Mouse (Mus musculus) retina, adult 2 months (tissue): ENCODE results near the gene Eif5a.
"Not testable (repeated sequence)": the region's sequence is repeated elsewhere in the genome, so short reads cannot be mapped to it uniquely, and the experiment has no call there.

Experiments used
- DNase-seq: peaks from one replicate; pipeline ENCODE4 v3.0.0-alpha.2; 2012; ENCODE audit warnings: low read depth, low spot score

Gene Eif5a

DNA sequence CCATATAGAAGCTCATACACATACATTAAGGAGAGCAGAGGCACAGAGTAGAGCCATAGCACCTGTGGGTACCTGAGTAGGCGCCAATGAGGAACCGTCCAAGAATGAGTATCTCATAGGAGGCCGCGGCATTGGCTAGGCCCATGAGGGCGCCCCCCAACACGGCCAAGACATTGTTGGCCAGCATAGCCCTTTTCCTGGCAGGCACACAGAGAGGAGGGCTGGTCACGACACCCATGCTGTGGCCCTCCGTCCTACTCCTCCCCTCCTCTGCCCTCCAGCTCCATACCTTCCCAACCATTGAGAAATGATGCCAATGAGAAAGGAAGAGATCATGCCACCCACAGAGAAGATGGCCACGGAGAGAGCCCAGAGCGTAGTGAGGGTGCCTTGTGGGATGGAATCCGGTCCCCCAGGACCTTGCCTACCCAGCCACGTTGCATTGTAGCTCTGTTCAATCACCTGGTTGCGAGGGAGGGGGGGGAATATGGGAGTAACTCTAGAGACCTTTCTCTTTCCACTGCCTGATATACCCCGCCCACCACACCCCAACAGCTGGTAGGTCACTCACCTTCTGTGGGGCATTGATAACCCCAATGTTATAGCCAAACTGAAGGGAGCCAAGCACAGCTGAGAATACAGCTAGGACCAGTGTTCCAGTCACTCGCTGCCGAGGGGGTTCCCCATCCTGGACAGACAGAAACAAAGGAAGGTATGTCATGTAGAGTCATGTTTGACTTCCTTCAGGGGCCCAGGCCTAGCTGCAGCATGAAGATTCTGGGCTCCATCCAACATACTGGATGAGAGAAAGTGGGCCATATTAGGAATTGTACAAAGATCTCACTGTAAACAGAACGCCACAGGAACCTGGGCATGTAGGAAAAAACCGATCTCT, 24.5 kb upstream of the Eif5a start:
- no peak for DNase-seq

DNA sequence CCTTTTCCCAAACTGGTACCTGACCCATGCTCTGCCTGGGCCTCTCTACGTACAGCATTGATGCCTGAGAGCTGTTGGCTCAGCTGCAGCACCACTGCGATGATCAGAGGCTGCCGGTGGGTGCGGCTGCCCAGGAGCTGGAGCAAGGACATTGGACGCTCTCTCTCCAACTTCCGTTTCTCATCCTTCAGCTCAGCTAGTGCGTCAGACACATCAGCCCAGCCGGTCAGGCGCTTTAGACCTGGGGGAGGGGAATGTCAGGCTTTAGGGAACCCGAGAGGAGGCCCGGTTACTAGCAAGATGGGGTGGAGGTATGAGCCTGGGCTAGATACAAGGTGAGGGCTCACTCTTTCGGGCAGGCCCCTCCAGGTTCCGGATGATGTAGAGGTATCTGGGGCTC, 23.5 kb upstream of the Eif5a start:
- DNase-seq: no peak

DNA sequence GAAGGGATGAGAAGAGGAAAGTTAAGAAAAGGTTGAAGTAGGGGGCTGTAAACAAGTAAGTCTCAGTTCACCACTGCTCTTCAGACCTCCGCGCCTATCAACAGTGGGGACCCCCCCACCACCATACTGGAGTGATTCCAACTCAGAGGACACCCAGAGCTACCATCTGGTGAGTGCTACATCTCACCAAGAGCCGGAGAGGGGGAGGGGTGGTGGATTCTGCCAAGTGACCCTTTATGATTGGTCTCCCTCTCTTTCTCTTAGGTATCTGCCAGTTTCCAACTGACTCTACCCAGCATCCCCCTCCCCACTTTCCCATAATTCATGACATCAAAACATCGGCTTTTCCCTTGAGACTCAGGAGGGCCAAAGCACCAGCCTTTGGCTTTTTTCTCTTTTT, 19.2 kb upstream of the Eif5a start:
- no peak for DNase-seq

DNA sequence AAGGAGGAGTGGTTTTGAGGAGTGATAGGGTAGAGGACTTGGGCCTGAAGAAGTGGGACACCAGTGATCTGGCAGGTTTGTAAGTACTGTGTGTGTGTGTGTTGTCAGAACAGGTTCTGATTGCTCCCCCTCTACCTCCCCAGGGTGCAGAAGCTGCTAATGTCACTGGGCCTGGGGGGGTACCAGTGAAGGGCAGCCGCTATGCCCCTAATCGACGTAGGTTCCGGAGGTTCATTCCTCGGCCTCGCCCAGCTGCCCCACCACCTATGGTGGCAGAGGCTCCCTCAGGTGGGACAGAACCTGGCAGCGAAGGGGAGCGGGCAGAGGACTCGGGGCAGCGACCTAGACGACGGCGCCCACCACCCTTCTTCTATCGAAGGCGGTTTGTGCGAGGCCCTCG, 18.0 kb upstream of the Eif5a start:
- DNase-seq: no peak

DNA sequence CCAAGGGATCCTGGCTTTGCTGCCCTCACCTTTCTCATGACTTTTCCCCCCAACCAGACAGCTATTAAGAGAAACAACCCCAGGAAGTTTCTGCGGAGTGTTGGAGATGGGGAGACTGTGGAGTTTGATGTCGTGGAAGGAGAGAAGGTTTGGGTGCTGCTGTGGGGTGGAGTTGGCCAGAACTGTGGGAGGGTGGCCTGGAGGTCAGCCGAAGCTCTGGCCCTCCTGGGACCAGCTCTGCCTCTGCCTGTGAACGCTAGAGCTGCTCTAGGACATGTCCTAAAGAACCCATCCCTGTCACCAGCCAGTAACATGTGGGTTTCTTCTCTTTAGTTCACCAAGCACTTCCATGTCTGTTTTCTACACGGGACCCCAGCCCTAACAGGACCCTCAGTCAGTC, 17.4 kb upstream of the Eif5a start:
- DNase-seq: no peak

DNA sequence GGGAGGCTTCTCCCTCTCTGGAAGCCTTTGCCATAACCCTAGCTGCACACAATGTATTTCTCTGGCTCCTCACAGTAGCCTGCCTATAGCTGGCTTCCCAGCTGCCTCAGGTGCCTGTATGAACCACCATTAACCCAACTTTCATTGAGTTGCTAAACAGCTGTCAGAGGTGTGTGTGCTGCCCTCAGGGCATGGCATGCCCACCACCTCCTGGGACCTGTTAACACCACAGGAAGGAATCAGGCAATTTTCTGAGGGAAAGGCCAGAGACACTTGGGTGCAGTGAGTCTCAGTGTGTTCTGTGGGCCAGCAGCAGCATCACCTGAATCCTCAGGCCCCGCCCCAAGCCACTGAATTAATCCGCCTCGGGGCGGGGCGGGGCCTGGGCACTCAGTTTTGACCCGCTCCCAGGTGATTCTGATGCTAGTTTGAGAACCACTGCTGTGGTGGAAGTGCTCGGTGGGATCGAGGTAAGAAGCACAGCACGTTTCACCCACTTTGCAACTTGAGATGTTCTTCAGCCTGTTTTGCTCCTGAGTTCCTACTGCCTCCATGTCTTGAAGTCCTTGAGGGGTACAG, 16.7 kb upstream of the Eif5a start:
- no peak for DNase-seq

DNA sequence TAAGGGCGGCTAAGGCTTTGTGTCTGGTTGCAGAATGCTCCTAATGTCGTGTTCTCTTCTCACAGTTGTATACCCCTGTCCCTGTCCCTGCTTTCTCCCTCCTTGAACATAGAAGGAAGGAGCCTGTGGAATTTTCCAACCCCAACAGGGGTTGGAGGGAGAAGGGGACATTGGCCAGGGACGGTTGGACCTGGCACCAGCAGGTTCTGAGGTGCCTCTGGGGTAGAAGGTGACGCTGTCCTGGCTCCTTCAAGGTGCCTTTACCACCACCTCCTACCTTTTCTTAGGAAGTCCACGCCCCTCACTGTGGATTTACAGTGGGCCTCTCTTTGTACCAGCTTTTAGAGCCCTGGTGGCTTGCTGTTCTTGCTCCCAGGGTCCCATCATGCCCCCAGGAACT, 16.1 kb upstream of the Eif5a start:
- no peak for DNase-seq

DNA sequence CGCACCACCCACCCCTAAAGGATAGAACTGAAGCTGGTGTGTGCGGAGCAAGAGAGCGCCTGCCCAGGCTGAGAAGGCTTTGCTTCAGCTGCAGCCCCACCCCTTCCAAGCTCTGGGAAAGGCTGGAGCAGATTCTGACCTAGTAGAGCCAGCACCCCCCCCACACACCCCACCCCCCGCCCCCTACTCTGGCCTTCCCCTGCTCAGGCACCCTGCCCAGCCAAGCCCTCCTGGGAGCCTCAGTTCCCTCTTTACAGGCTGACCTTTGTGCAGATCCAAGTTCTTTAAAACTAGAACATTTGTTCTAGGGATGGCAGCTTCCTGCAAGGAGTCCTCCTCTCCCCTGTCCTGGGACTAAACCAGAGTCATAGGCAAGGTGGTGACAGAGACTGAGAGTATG, 15.6 kb upstream of the Eif5a start:
- no peak for DNase-seq

DNA sequence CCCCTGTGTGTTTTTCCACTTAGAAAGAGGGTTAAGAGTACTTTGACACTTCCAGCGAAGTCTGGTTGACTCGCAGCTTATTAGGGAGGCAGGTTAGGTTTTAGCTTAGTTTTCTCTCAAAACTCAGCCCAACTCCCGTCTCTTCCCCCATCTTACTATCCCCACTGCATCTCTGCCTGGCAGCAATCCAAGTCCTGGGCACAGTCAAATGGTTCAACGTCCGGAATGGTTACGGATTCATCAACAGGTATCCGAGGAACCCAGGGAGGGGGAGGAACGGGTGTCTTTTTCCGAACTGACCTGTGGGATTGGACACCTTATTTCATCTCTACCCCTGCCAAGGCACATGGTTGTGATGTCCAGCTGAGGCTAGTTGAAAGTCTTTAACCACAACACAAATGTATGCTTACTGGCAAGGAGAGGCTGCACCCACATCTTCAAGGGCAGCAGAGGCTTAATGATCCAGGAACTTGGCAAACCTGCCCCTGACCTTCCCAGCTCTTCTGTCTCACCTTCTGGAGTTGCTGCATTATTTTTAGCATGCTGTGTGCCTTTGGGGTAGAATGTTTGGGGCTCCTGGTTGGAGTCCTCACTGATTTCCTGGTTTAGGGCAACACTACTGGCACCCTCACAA, 15.1 kb upstream of the Eif5a start:
- DNase-seq: no peak

DNA sequence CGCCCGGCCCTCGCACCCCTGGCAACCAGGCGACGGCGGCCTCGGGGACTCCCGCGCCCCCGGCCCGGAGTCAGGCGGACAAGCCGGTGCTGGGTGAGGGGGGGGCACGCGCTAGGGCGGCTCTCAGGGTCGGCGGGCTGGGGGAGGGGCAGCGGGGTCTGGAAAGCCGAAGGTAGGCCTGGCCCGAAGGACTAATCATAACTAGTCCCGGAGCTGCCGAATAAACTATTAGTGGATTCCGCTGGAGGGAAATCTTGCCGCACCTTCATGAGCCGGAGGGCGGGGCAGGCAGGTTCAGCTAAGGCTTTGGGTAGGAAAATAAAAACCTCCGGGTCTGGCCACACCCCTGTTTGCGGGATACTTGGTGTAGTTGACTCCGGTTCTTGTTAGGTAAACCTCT, 14.4 kb upstream of the Eif5a start:
- DNase-seq: no peak

DNA sequence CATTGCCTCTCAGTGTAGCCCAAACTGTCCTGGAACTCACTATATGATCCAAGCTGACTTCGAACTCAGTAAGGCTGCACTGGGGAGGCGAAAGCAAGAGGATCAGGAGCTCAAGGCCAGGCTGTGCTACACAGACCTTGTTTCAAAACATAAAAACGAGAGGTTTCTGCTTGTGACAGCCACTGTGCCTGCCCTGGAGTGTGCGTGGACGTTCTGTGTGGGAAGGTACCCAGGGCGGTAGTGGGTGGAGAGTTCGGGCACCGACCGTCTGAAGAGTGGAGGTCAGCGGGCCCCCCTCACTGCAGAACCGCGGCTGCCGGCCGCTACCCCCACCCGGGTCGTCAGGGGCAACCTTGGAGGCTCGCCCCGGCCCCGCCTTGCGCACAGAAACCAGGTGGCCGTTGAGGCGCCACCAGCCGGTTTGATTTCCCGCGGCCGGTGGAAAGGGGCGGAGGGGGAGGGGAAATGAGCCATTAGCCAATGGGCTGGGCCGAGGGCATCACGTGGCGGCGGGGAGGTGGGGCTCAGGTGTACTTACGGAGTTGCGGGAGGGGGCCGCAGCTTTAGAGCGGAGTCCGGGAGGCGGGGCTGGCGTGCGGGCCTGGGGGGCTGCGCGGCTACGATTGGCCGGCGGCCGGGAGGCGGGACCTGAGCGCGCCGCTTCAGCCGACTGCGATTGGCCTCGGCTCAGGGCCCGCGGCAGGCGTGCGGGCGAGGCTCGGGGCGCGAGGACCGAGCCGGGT, 13.6 kb upstream of the Eif5a start, which contains the start of gene Ybx2:
Gene Ybx2 (plus strand): TSS at position 660 of the 743 bp plus-strand sequence.
- peak; percentile 77 for DNase-seq

DNA sequence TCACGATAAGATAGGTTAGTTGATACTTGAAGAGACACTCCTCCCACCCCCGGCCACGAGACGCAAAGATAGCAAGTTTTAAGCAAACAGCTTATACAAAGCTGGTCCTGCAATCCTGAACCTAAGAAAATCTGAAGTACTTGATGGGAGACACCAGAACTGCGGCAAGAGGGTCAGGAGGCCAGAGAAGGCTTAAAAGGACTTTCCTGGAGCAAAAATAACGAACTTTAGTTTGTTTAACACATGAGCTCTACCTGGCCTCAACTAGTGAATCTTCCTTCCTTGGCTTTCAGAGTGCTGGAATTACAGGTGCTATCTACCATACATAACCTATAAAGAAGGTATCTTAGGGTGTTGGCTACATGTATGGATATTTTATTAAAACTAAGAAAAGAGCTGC, 12.9 kb upstream of the Eif5a start:
- no peak for DNase-seq

DNA sequence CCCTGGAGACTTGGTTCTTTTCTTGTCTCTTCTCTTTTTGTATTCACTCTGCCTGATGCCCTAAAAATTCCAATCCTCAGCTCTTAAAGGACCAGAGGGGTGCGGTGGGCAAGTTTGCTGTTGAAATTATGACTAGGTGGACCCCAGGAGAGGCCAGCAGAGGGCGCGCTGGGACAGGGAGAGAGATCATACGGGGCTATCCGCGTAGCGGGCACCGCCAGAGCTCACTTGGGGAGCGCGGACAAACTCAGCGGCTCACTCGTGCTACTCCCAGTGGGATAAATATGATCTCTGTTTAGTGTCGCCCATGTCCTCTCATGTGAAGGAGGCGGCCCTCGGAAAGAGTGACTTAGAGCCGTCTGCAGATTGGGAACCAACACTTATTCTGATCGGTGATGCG, 12.4 kb upstream of the Eif5a start:
- DNase-seq: peak; percentile 71

DNA sequence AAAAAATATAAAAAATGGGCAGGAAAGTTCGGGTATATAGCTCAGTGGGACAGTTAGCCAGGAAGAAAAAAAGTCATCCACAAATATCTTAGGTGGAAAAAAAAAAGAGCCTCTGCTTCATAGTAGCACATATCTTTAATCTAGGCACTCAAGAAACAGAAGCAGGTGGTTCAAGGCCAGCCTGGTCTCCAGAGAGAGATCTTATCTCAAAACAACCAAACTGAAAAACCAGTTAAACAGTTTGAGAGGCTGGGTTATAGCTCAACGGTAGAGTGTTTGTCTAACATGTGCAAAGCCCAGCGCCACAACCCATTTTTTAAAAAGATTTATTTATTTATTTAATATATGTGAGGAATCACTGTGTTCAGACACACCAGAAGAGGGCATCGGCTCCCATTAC, 11.3 kb upstream of the Eif5a start:
- DNase-seq: no peak

DNA sequence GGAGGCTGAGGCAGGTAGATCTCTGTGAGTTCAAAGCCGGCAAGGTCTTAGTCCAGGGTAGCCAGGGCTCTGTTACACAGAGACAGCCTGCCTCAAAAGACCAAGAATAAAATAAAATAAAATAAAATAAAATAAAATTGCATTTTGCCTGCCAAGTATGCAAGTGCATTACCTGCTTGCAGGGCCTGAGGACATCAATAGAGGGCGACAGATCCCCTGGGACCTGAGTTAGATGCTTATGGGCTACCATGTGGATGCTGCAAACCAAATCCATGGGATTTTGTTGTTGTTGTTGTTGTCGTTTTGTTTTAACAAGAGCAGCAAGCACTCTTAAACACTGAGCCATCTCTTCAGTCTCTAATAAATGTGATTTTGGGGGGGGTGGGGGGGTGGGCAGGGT, 10.5 kb upstream of the Eif5a start:
- no peak for DNase-seq

DNA sequence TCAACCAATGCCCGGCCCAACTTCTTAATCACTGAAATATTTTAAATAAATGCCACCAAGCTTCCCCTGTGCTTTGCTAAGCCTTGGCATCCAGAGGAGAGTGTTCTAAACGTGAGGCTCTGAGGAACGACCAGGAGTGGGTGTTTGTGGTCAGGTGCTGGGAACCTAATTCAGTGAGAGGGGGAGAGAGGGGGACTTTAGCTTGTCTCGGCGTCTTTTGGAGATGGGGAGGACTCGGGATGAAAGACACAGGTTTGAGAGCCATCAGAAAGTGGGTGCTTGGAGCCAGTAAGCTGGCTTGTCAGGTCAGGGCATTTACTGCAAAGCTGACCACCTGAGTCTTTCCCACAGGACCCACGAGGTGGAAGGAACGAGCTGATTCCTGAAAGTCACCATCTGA, 10.0 kb upstream of the Eif5a start:
- no peak for DNase-seq

DNA sequence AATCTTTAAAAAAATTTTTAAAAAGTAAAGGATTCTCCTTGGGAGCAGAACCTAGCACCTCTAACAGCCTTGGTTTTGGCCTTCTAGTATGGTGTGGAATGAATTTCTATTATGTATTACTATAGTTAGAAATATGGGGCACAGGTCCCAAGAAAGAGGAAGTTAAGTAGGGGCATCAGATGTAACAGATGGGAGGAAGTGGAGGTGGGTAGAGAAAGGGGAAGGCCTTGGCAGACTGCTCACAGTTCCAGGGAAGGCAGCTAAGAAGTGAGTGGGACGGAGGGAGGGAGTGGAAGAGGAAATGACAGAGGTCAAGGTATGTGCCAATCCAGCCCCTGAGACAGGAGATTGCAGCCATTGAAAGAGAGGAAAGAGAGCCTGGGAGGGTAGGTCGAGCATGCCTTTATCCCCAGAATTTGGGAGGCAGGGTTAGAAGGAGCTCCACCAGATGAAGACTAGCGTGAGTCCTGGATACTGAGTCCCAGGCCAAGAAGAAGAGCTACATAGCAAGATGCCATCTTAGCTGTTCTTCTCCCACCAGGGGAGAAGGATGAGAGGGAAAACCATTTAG, 9.3 kb upstream of the Eif5a start:
- no peak for DNase-seq

DNA sequence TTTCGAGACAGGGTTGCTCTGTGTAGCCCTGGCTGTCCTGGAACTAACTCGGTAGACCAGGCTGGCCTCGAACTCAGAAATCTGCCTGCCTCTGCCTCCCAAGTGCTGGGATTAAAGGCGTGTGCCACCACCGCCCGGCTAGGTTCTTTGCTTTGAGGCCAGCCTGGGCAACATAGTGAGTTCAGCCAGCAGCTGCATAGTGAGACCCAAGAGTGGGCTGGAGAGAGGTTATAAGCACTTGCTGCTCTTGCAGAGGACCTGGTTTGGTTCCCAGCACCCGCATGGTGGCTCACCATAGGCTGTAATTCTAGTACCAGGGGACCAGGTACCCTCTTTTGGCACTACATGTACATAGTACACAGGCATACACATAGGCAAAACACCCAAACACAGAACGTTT, 8.4 kb upstream of the Eif5a start:
- DNase-seq: not testable (repeated sequence)

DNA sequence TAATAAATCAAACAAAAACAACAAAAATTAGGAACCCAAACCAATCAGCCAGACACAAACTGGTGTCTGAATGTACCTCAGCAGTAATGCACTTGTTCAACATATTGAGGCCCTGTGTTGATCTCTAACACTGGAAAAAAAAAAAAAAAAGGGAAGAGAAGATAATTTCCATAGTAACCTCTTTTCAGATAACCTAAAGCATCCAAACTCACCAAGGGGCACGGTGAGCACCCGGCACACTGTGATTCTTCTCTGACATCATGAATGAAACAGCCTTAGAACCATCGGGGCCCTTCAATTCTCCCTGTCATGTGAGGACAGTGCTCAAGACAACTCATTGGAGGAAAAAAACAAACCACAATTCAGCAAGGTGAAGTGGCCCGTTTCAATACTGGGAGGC, 8.0 kb upstream of the Eif5a start:
- DNase-seq: no peak

DNA sequence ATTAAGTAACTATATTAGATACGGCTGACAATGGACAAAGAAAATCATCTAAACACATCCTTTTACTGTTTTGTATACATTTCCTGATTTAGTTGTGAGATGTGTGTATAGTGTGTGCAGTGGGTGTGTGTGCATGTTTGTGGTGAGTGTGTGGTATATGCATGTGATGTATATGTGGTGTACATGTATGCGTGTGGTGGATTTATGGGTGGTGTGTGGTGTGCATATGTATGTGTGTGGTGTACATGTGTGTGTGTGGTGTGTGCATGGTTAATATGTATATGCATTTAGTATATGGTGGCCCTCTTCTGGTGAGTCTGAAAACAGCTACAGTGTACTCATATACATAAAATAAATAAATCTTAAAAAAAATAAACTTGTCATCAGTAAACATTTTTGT, 5.7 kb upstream of the Eif5a start:
- DNase-seq: no peak

DNA sequence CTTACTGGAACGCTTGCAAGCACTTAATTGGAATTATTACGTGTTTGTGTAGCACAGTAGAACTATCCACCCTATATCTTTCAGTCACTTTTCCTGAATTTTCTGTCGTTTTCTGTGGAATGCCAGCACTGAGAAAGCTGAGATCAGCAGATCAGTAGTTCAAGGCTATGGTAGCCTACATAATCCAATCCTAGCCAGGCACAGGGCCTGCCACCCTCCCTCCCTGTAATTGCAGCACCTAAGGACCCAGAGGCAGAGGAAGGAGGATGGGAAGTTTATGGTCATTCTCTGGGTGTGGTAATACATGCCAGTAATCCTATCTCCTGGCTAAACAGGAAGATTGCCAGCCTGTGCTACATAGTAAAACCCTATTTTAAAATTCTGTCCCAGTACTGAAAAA, 1.0 kb upstream of the Eif5a start:
- DNase-seq: no peak
